Mouse (Mus musculus) neural tube, embryonic 11.5 days (tissue): ENCODE measurements around the gene Als2cl. TPM values are rescaled to one million over a fixed set of nuclear protein-coding genes. Genes with fewer than 3 reads are reported as not detected.

Experiments used
- ATAC-seq: fragments of 200-750 bp; cut with Nextera tagmentation; 2 replicates; pipeline ENCODE4 v1.8.0; 2017; ENCODE audit warnings: moderate number of reproducible peaks, mild to moderate bottlenecking, moderate TSS enrichment, moderate library complexity; ENCODE audit not compliant: insufficient read depth, low FRiP score, low TSS enrichment
- DNase-seq: peaks from one replicate; pipeline ENCODE4 v3.0.0-alpha.2; 2015; ENCODE audit warnings: low spot score
- H3K27ac ChIP-seq: fragments of 300-500 bp; sonication (generic); 2 replicates; pipeline ENCODE4 v1.5.1; 2014; ENCODE audit warnings: low read depth, mild to moderate bottlenecking, low read length
- H3K27me3 ChIP-seq: fragments of 300-500 bp; sonication (generic); 2 replicates; pipeline ENCODE4 v1.6.1; 2014; ENCODE audit warnings: mild to moderate bottlenecking, low read length, mixed read lengths; ENCODE audit not compliant: control insufficient read depth, insufficient read depth
- H3K36me3 ChIP-seq: fragments of 300-500 bp; sonication (generic); 2 replicates; pipeline ENCODE4 v1.6.1; 2014; ENCODE audit warnings: mild to moderate bottlenecking, low read length, moderate library complexity, mixed read lengths; ENCODE audit not compliant: control insufficient read depth, insufficient read depth
- H3K4me1 ChIP-seq: fragments of 300-500 bp; sonication (generic); 2 replicates; pipeline ENCODE4 v1.6.1; 2014; ENCODE audit warnings: low read length, mixed read lengths; ENCODE audit not compliant: control insufficient read depth, insufficient read depth
- H3K4me2 ChIP-seq: fragments of 300-500 bp; sonication (generic); 2 replicates; pipeline ENCODE4 v1.6.1; 2014; ENCODE audit warnings: low read depth, mild to moderate bottlenecking, moderate library complexity
- H3K4me3 ChIP-seq: fragments of 300-500 bp; sonication (generic); 2 replicates; pipeline ENCODE4 v1.5.1; 2014; ENCODE audit warnings: low read depth, low read length
- H3K9ac ChIP-seq: fragments of 300-500 bp; sonication (generic); 2 replicates; pipeline ENCODE4 v1.6.1; 2014; ENCODE audit warnings: mild to moderate bottlenecking, low read length
- H3K9me3 ChIP-seq: fragments of 300-500 bp; sonication (generic); 2 replicates; pipeline ENCODE4 v1.6.1; 2016; ENCODE audit warnings: low read length; ENCODE audit not compliant: control insufficient read depth
- WGBS: fragments of 180-500 bp; shearing (Covaris S2); extraction: QIAGEN DNeasy Blood & Tissue Kit; methylation state at CpG from one replicate; pipeline ENCODE4 v1.1.7; 2014; 5-methylcytosine and 5-hydroxymethylcytosine counted together
- polyA plus RNA-seq: library from polyadenylated mRNA; unstranded; fragments of >200 nt; fragmentation: Nextera tagmentation; extraction: Ambion mirVana; gene quantifications from 2 replicates; pipeline ENCODE4 v1.2.1, GENCODE M21; 2014

Als2cl gene
- polyA plus RNA-seq, 1 experiment from 2014 or later: 1.1 TPM

- Histone ChIP-seq H3K9me3 (no peaks in the 10 kb centered on the region), H3K27me3 (no peaks in the 10 kb centered on the region), H3K9ac (no peak overlapping the region), H3K36me3 (no peaks in the 10 kb centered on the region), H3K27ac (no peak overlapping the region), H3K4me3 (no peak overlapping the region), H3K4me1 (no peaks in the 10 kb centered on the region), H3K4me2 (no peak overlapping the region)
- no peak for DNase-seq
- no peak for ATAC-seq
- 15% methylated on average over 20 of the region's 21 CpGs for WGBS
Observed at GRCm38 (mm10) chr9:110890026-110890783, 10.5 kb downstream of the Als2cl start.

DNA sequence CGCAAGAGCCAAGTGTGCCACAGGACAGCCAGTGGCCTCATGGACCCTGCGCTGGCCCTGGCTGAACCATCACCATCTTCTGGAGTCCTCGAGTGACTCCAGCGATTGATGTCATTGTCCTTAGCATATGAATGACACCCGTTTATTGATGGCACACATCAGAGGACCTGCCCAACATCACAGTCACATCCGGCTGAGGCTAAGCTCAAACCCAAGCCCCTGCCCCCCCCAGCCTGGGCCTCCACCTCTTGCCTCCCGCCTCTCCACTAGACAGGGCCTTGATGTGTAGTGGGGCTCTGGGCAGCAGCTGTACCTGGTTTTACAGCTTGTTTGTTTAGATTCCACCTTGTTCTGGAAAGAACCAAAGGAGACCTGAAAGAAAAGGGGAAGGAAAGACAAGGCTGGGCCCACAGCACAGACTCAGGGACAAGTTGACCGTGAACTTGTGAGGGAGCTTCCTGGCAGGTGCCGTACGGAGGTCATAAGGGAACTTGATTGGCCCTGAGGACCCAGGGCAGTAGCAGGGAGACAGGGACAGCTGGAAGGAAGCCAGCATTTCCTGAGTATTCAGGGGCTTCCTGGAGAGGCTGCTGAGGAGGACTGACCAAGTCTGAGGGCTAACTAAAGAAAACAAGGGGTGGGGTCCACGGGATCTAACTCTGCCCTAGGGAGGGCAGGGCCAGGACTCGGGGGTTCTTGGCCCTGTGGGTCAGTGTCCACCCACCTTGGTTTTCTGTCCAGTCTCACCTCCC is 11.6 kb downstream of the Als2cl start:
- Histone ChIP-seq H3K4me3 (no peak overlapping the region), H3K36me3 (no peaks in the 10 kb centered on the region), H3K27me3 (no peaks in the 10 kb centered on the region), H3K9me3 (no peaks in the 10 kb centered on the region), H3K4me2 (no peak overlapping the region), H3K9ac (no peak overlapping the region), H3K27ac (no peak overlapping the region), H3K4me1 (no peaks in the 10 kb centered on the region; the same call in 1 of the 2 replicates)
- DNase-seq (no peak), ATAC-seq (no peak)
- 78% methylated on average over 12 of the region's 12 CpGs for WGBS

- H3K4me1 ChIP-seq: no peaks in the 10 kb centered on the region; the same call in 1 of the 2 replicates
- 84% methylated on average over 3 of the region's 3 CpGs for WGBS
Observed at GRCm38 (mm10) chr9:110892552-110892951, 12.9 kb downstream of the Als2cl start.

DNA sequence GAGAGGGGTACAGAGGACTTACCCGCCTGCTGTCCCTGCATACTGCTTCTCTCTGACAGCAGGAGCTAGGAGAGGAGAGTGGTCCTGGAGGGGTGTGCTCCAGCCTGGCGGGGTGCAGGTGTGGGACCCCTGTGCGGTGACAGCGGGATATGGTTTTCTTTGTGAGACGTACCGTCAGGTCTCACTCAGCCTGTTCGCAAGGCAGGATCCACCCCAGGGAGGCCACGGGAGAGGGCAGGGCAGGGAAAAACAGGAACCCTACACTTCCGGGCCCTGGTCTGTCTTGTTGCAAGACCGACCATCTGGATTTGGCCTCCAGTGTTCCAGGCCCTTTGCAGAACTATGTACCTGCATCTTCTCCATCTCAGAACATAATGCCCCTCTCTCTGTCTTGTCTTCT is 13.8 kb downstream of the Als2cl start:
- no peak for DNase-seq
- no peak for ATAC-seq
- no peaks in the 10 kb centered on the region for H3K9me3 ChIP-seq
- WGBS: 74% methylated on average over 10 of the region's 10 CpGs
- H3K27ac ChIP-seq: no peak overlapping the region
- H3K4me1 ChIP-seq: no peaks in the 10 kb centered on the region; the same call in 1 of the 2 replicates
- no peak overlapping the region for H3K4me3 ChIP-seq
- H3K9ac ChIP-seq: no peak overlapping the region
- no peaks in the 10 kb centered on the region for H3K36me3 ChIP-seq
- no peak overlapping the region for H3K4me2 ChIP-seq
- H3K27me3 ChIP-seq: no peaks in the 10 kb centered on the region

More at GRCm38 (mm10) chr9:110892552-110892951, 12.9 kb downstream of the Als2cl start:
- Histone ChIP-seq H3K4me2 (no peak overlapping the region), H3K36me3 (no peaks in the 10 kb centered on the region), H3K4me3 (no peak overlapping the region), H3K9ac (no peak overlapping the region), H3K9me3 (no peaks in the 10 kb centered on the region), H3K27ac (no peak overlapping the region), H3K27me3 (no peaks in the 10 kb centered on the region)
- no peak for DNase-seq
- ATAC-seq: no peak

DNA sequence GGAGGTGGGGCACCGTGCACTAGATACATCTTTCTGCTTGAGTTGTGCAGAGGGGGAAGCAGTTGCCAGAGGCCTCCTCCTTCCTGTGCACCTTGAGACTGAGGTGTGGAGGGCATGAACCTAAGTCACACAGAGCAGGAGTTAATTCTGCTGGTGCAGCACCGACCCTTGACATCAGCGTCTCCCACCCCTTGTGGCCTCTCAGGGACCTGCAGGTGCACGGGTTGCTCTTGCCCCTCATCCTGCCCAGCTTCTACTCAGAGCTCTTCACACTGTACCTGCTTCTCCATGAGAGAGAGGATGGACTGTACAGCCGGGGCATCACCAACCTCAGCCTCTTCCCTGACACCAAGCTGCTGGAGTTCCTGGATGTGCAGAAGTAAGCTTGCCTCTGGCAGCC is 15.8 kb downstream of the Als2cl start:
- DNase-seq (no peak), ATAC-seq (no peak)
- H3K4me2 ChIP-seq: no peak overlapping the region
- 50% methylated on average over 5 of the region's 5 CpGs for WGBS
- H3K27ac ChIP-seq: no peak overlapping the region
- H3K4me1 ChIP-seq: no peaks in the 10 kb centered on the region; the same call in 1 of the 2 replicates
- no peaks in the 10 kb centered on the region for H3K9me3 ChIP-seq
- no peaks in the 10 kb centered on the region for H3K36me3 ChIP-seq
- H3K27me3 ChIP-seq: no peaks in the 10 kb centered on the region
- H3K4me3 ChIP-seq: no peak overlapping the region
- no peak overlapping the region for H3K9ac ChIP-seq

DNA sequence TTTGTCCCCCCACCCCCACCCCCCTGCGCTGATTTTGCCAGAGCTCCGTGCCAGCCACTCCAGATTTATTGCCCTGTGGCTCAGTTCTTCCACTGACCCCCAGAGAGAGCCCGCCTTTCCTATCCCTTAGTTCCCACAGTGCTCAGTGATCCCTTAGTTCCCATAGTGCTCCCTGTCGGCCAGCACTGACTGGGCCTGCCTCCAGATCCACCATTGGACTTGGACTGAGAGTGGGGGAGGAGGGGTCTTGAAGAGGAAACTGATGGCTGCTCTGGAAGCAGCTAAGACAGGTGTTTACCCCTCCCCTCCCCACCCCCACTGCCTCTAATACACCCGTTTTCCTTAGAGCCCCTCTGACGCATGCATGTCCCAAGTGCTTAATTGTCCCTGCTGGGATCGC is 16.3 kb downstream of the Als2cl start:
- ATAC-seq (0 out of 2 replicates have a peak, but pooled peaks have one; percentile 31), DNase-seq (no peak)
- Histone ChIP-seq H3K36me3 (no peaks in the 10 kb centered on the region), H3K4me3 (no peak overlapping the region), H3K9me3 (no peaks in the 10 kb centered on the region), H3K4me1 (no peaks in the 10 kb centered on the region; the same call in 1 of the 2 replicates), H3K27ac (no peak overlapping the region), H3K27me3 (no peaks in the 10 kb centered on the region), H3K9ac (no peak overlapping the region), H3K4me2 (peak overlapping the region; percentile 4; the same call in 1 of the 2 replicates)
- 13% methylated on average over 7 of the region's 7 CpGs for WGBS

- H3K36me3 ChIP-seq: no peaks in the 10 kb centered on the region
- no peaks in the 10 kb centered on the region for H3K9me3 ChIP-seq
- H3K4me3 ChIP-seq: no peak overlapping the region
- peak overlapping the region; percentile 4; the same call in 1 of the 2 replicates for H3K4me2 ChIP-seq
- no peak overlapping the region for H3K9ac ChIP-seq
- WGBS: 4% methylated on average over 6 of the region's 6 CpGs
- no peak overlapping the region for H3K27ac ChIP-seq
- DNase-seq (peak; percentile 46), ATAC-seq (peak; percentile 45; the same call in 1 of the 2 replicates)
- H3K4me1 ChIP-seq: no peaks in the 10 kb centered on the region; the same call in 1 of the 2 replicates
- no peaks in the 10 kb centered on the region for H3K27me3 ChIP-seq
Observed at GRCm38 (mm10) chr9:110896595-110896994, 16.9 kb downstream of the Als2cl start.

DNA sequence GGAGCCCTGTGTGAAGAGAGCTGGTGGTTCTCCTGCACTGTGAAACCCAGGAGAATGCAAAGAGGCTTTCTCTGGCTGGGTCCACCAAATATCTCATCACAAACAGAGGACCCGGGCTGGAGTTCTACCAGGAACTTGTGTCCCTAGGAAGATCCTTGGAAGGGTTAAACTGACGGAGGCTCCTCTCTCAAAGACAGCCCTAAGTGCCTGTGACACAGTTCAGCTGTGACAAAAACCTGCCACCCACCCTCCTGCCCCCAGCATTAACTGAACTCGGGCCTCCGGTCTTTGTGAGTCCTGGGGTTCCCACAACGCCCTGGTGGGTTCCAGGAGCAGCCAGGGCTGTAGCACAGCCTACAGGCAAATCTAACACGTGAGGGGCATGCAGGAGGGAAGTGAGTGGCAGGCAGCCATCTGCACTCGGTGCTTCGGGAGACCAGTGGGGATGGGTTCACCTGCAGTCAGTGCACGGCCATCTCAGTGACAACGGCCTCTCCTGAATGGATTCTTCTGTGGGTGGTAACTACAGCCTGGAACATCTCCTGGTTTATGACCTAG is 19.9 kb downstream of the Als2cl start:
- Histone ChIP-seq H3K27me3 (no peaks in the 10 kb centered on the region), H3K27ac (no peak overlapping the region), H3K4me3 (no peak overlapping the region), H3K4me2 (no peak overlapping the region), H3K36me3 (no peaks in the 10 kb centered on the region), H3K9me3 (no peaks in the 10 kb centered on the region), H3K9ac (no peak overlapping the region), H3K4me1 (no peaks in the 10 kb centered on the region; the same call in 1 of the 2 replicates)
- DNase-seq (no peak), ATAC-seq (no peak)
- 69% methylated on average over 10 of the region's 10 CpGs for WGBS
